Mouse (Mus musculus) gastrocnemius, postnatal 10 days (tissue): Measurements from ENCODE around the gene Bahcc1. TPM values are rescaled to one million over a fixed set of nuclear protein-coding genes. Genes with fewer than 3 reads are reported as not detected.

Experiments used
- DNase-seq: peaks from one replicate; pipeline ENCODE4 v3.0.0; 2021; ENCODE audit warnings: mixed read lengths
- microRNA-seq, 2 experiments: library from miRNA; unstranded; fragments of <30 nt; microRNA quantifications; one replicate each; pipeline ENCODE4 v1.2.0; 2021
- total RNA-seq, 2 experiments: library from RNA; stranded (reverse); gene quantifications; 2 replicates each; pipeline ENCODE4 v1.2.3; 2021

Gene Bahcc1
- total RNA-seq, 2 experiments from 2014 or later: 6.4 to 10.5 TPM

DNA sequence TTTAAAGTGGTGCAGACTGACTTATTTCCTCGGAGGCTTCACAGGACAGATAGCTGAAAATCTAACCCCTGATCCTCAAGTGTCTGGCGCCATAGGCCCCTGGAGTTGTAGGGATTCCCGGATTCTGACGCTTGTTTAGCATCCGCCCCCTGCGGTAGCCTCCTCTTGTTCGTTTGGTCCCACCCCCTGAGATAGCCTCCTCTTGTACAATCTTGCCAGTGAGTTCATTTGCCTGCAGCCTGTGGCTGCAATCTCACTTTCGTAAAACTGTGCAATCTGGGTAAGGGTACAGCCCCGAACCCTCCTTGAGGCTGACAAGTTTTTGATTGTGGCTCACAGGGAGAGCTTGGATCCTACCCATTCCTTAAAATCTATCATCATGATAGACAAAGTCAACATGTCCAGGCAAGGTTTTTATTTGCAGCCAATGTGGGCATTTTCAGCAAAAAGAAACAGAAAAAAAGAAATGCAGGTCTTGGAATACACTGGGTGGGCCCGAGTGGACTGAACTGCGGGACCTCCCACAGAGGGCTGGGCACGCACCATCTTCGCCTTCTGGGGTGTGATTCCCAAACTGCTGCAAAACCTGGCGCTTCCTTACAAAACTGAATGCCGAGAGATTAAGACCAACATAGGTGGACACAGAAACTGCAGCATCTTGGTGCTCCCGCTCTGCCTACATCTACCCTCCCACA lies 82.1 kb downstream of the Bahcc1 start:
- DNase-seq: peak; percentile 2

DNA sequence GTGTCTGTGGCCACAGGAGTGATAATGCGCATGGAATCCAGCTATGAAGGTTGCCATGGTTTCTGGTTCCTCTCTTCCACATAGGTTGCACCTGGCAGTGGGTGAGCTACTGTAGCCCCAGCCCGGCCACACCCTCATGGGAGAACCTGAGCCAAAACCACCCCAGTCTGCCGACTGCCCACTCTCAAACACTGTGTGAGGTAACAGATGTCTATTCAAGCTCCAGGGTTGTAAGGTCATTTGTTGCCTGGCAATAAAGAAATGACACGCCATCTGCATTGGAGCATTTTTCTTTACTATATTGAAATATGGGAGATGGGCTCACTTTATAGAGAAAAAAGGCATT lies 82.6 kb downstream of the Bahcc1 start:
- DNase-seq: peak; percentile 8

DNA sequence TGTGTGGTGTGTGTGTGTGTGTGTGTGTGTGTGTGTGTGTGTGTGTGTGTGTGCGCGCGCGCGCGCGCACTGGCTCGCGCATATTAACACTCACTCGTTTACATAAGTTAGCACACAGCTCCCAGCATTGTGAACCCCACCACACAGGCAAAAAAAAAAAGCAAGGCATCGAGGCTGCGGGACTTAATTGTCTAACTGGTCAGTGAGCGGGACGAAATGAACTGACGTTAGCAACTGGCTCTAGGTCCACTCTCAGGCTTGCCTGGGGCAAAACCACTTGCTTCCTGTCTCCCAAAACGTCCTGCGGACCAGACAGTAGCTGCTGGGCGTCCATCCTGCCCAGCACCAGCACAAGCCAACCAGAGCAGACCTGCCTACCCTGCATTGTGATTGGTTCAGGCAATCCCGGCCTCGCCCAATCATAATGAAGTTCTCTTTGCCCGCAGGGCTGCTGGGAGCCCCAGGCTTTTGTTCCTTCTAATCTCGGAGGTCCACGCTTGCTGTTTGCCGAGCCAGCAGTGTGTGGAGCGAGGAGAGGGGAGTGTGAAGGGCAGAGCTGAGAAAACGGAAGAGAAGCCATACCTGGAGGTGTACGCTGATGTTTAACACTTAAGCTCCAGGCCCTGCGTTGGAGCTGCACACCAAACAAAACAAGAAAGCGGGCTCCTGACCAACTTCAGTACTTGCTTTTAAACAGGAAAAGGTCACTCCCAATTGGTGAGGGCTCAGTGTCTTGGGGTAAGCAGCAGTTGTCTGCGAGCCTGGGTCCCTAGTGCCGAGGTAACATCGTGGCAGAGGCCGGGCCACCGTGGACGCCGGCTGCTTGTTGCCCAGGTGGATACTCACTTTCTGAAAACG lies 83.3 kb downstream of the Bahcc1 start:
- peak; percentile 76 for DNase-seq

DNA sequence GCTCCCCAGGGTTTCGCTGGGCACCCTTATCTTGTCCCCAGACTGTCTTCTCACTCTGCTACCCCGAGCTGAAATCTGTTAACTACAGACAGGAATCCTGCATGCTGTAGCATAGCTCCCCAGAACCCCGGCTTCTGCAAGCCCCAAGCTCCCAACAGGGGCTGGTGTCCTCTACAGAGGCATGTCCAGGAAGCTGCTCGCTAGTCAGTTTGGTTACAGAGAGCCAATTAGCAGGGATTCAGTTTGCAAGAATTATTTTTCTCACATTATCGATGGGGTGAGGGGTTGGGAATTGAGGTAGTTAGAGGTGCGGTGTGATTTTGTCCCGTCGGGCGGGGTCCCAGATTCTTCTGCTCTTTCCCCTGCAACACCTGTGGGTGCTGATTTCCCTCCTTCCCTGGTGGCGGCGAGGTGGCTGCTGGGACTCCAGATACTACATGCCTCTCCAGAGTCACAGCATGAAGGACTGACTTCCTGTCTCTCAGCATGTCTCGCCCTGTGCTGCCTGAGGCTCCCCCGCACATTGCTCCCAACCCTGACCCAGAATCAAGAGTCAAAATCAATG lies 84.0 kb downstream of the Bahcc1 start:
- peak; percentile 12 for DNase-seq

DNA sequence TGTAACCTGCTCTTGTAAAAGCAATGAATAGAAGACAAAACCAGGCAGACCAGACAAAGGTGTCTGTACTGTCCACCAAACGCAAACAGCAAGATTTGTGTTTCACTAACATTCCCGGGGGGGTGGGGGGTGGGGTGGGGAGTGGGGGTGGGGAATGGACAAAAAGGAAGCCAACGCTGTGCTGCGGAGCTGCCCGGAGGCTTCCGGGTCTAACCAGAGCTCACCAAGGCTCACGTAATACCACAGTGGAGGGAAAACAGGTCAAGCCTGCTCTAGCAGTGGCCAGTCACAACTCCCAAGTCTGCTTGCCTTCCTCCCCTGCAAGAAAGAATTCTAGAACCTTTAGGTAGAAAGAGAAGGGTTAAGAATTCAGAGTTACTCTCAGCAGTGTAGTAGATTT lies 84.7 kb downstream of the Bahcc1 start:
- peak; percentile 1 for DNase-seq

DNA sequence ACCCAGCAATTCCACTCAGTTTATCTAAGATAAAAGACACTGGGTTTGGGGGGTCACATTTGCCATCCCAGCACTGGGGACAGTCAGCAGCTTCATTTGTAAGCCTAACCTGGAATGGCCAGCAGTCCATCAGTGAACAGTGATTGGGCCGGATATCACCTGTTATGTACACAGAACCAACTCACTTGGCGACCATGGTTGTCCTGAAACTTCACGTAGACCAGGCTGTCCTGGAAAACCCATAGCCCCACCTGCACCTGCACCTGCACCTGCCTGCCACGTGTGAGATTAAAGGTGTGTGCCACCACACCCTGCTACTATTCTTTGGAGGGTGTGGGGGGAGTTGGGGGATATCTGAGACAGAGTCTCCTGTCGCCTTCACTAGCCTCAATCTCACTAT lies 86.6 kb downstream of the Bahcc1 start:
- DNase-seq: no peak

DNA sequence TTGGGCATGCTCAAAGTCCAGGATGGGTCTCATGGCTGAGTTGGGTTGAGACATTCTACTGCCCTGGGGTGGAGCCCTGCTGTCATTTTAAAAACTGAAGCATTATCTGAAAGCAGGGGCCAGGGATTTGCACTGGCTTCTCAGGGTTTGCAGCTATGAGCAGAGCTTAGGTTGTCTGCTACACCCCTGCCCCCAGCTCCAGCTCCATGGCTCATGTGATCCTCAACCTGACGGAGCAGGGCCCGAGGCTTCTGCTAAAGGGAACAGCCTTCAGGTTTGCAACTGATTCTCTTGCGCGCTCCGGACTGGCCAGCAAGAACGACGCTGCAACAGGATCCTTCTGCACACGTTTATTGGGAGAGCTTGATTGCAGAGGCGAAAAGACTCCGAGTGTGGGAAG lies 87.4 kb downstream of the Bahcc1 start:
- peak; percentile 1 for DNase-seq

DNA sequence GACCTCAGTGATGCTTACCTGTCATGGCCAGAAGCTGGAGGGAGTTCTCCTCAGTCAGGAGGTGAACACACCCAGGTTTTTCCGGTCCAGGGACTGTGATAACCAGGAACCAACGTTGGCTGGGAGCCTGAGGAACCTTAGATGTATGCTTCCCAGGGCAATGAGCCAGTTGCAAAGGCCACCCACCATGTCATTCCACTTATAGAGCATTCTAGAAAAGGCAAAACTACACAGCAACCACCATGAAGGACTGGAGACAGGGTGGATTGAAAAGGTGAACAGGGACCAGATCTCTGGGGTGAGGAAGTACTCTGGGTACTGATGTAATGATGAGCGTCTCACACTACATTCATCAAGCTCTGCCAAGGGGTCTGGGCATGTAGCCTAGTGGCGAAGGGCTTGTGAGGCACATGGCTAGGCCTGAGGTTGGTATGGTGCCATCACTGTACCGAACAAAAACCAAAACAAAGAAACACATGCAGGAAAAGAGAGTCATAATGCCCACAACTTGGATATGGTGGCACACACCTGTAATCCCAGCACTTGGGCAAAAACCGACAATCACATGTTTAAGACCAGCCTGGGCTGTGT lies 102.8 kb downstream of the Bahcc1 start:
- DNase-seq: peak; percentile 7

DNA sequence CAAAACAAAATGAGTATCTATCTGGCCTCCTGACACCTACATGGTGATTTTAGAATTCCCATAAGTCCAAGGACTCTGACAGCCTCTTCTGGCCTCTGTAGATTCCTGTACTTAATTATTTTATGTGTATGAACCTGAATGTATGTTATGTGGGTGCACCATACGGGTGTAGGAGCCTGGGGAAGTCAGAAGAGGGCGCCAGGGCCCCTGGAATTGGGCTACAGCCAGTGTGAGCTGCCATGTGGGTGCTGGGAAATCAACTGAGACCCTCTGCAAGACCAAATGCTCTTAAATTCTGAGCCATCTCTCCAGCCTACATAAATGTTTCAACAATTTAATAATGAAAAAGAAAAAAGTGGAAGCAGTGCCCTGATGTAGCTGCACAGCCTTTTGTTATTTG lies 104.7 kb downstream of the Bahcc1 start:
- peak; percentile 4 for DNase-seq

DNA sequence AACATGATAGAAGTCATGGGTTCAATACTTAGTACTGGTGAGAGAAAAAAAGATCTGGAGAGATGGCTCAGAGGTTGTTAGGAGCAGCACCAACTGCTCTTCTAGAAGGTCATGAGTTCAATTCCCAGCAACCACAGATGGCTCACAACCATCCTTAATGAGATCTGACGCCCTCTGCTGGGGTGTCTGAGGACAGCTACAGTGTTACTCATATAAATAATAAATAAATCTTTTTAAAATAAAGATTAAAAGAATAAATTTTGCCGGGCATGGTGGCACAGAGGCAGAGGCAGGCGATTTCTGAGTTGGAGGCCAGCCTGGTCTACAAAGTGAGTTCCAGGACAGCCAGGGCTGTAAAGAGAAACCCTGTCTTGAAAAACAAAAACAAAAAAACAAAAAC lies 106.0 kb downstream of the Bahcc1 start:
- DNase-seq: peak; percentile 1

DNA sequence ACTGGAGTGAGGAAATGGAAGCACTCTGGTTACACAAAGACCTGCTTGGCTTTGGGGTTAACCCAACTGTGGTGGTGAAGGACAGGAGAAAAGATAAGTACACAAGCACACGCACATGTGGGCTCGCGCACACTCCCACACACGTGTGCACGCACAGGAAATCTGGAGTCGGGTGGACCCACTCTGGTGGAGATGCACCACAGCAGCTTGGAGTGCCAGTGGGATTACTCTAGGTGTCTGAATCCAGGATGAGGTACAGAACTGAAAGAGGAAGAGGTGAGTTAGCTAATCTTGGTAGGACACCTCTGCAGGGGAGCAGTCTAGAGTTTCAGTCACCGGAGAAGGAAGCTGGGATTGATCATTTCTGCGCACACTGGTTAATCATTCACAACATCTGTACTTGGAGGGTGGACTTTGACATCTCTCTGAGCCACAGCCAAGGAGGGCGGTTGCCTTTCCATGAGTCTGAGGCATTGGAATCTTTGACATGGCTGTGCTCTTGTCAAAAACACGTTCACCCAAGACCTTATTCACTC lies 107.3 kb downstream of the Bahcc1 start:
- peak; percentile 1 for DNase-seq

DNA sequence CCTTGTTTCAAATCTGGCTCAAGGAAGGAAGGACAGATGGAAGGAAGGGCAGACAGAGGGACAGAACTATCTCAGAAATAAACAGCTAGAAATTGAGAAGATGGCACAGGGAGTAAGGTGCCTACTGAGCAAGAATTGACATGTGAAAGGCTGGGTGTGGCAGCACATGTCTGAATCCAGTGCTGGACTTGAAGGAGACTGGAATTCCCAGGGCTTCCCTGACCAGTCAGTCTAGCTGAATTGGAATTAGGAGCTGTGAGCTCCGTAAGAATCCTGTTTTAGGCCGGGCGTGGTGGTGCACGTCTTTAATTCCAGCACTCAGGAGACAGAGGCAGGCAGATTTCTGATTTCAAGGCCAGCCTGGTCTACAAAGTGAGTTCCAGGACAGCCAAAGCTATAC lies 108.9 kb downstream of the Bahcc1 start:
- no peak for DNase-seq

Small RNA genes lying within 50 kb of the gene (microRNA-seq; reads per million reads assigned to microRNA genes)
- gene Gm47297: 0 reads per million in 2 experiments

Other genes starting within 250 kb of the Bahcc1 start
- 10 to 100 TPM; 18.5 to 20.5 TPM for gene Aatk, start 185.8 kb upstream of the Bahcc1 start, total RNA-seq
- gene Cep131, start 146.1 kb upstream of the Bahcc1 start, total RNA-seq: 10 to 100 TPM in 1 of 2 experiments, 1 to 10 TPM in 1; 9.9 to 11.4 TPM
- 1 to 10 TPM; 5.2 to 6.3 TPM for gene Tepsin, start 134.2 kb upstream of the Bahcc1 start, total RNA-seq
- gene Ndufaf8, start 134.0 kb upstream of the Bahcc1 start, total RNA-seq: 10 to 100 TPM; 40.9 to 44.2 TPM
- 10 to 100 TPM; 66.0 to 82.7 TPM for gene Slc38a10, start 81.6 kb upstream of the Bahcc1 start, total RNA-seq
- gene Actg1, start 115.6 kb downstream of the Bahcc1 start, total RNA-seq: 100 to 1,000 TPM; 439 to 618 TPM
- under 1 TPM; 0.50 to 0.61 TPM for gene Fscn2, start 128.6 kb downstream of the Bahcc1 start, total RNA-seq
- gene Faap100, start 145.8 kb downstream of the Bahcc1 start, total RNA-seq: 10 to 100 TPM; 14.6 to 15.3 TPM
- 10 to 100 TPM; 60.6 to 66.6 TPM for gene Nploc4, start 204.8 kb downstream of the Bahcc1 start, total RNA-seq
- not detected for gene Tspan10, start 209.7 kb downstream of the Bahcc1 start, total RNA-seq
- gene Pde6g, start 220.6 kb downstream of the Bahcc1 start, total RNA-seq: under 1 TPM; 0.23 to 0.41 TPM
- 10 to 100 TPM; 21.2 to 24.1 TPM for gene Oxld1, start 225.1 kb downstream of the Bahcc1 start, total RNA-seq
- gene Ccdc137, start 225.2 kb downstream of the Bahcc1 start, total RNA-seq: 1 to 10 TPM; 5.5 to 6.8 TPM
- gene Arl16, start 234.7 kb downstream of the Bahcc1 start, total RNA-seq: 10 to 100 TPM; 16.1 to 17.5 TPM